Mouse (Mus musculus) liver, adult 2 months (tissue): Measurements from ENCODE around the gene Tfg. TPM values are rescaled to one million over a fixed set of nuclear protein-coding genes. Genes with fewer than 3 reads are reported as not detected.

ENCODE experiments used
- DNase-seq: peaks from one replicate; pipeline ENCODE4 v3.0.0-alpha.2; 2011; ENCODE audit warnings: low read depth, low spot score; ENCODE audit errors: extremely low read depth
- H3K27ac ChIP-seq: fragments of 200-500 bp; replicated peaks from 2 replicates; pipeline ENCODE4 v1.5.1; 2012; ENCODE audit warnings: low read depth, mild to moderate bottlenecking, control low read depth, inconsistent platforms, low read length; ENCODE audit not compliant: insufficient read depth
- H3K27me3 ChIP-seq: fragments of 200-500 bp; 2 replicates; pipeline ENCODE4 v1.6.1; 2012; ENCODE audit warnings: mild to moderate bottlenecking, moderate library complexity, low read length, inconsistent platforms; ENCODE audit not compliant: control insufficient read depth, insufficient read depth
- H3K36me3 ChIP-seq: fragments of 200-500 bp; 2 replicates; pipeline ENCODE4 v1.6.1; 2012; ENCODE audit warnings: low read length, inconsistent platforms; ENCODE audit not compliant: control insufficient read depth, insufficient read depth
- H3K4me1 ChIP-seq: fragments of 200-500 bp; 2 replicates; pipeline ENCODE4 v1.6.1; 2011; ENCODE audit warnings: low read length; ENCODE audit not compliant: control insufficient read depth, insufficient read depth
- H3K4me3 ChIP-seq: fragments of 200-500 bp; 2 replicates; pipeline ENCODE4 v1.5.1; 2011; ENCODE audit warnings: low read depth, mild to moderate bottlenecking, control low read depth, low read length, moderate library complexity; ENCODE audit not compliant: insufficient read depth
- H3K79me2 ChIP-seq: fragments of 200-500 bp; 2 replicates; pipeline ENCODE4 v1.6.1; 2012; ENCODE audit warnings: inconsistent platforms, mild to moderate bottlenecking, low read length, moderate library complexity; ENCODE audit not compliant: control insufficient read depth, insufficient read depth
- H3K9ac ChIP-seq: fragments of 200-500 bp; 2 replicates; pipeline ENCODE4 v1.6.1; 2012; ENCODE audit warnings: low read depth, mild to moderate bottlenecking, control low read depth, inconsistent platforms, low read length
- CTCF ChIP-seq: fragments of 200-500 bp; IDR thresholded peaks from 2 replicates; pipeline ENCODE4 v1.5.1; 2011; ENCODE audit warnings: low read depth, low read length, control low read depth
- POLR2A ChIP-seq: fragments of 200-500 bp; IDR thresholded peaks from 2 replicates; pipeline ENCODE4 v1.6.1; 2011; ENCODE audit warnings: low read length, control low read depth; ENCODE audit not compliant: insufficient read depth; ENCODE audit errors: extremely low read depth
- WGBS: fragments of 180-500 bp; shearing (Covaris S2); methylation state at CpG from one replicate; pipeline ENCODE4 v1.1.7; 2018; 5-methylcytosine and 5-hydroxymethylcytosine counted together
- polyA plus RNA-seq: library from polyadenylated mRNA; depleted of rRNA; stranded (reverse); fragments of >200 nt; gene quantifications from 2 replicates; pipeline ENCODE4 v1.2.3, GENCODE M21; 2012; rRNA removed
- total RNA-seq: library from RNA; depleted of rRNA; stranded (reverse); fragments of >200 nt; gene quantifications from 2 replicates; pipeline ENCODE4 v1.2.3, GENCODE M21; 2014; rRNA removed

Gene Tfg
- total and polyA plus RNA-seq, 2 experiments = 24.1 to 78.2 TPM

DNA sequence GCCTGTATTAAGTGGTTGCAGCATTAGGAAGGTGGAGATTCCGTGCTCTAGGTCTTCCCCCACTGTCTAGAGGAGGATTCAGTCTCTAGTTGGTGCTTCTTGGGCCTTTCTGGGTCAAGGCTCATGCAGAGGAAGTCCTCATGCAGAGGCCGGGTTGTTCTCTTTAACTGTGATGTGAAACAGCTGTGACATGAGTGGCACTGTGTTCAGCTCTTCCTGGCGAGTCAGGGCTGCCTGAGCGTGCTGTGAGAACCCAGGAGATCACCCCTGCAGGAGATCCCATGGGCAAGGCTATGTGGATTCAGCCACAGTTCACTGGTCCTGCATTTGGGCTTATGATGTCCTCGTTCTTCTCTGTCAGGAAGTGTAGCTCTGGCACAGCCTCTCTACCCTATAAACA lies 47.7 kb downstream of the Tfg start:
- H3K27me3 ChIP-seq = no peaks in the 10 kb centered on the region
- no peak for TF ChIP-seq POLR2A
- TF ChIP-seq CTCF = no peak
- no peaks in the 10 kb centered on the region for H3K4me1 ChIP-seq
- no peak for DNase-seq
- H3K4me3 ChIP-seq = no peak overlapping the region
- no peaks in the 10 kb centered on the region for H3K36me3 ChIP-seq
- no peaks in the 10 kb centered on the region for H3K79me2 ChIP-seq
- H3K27ac ChIP-seq = no peak overlapping the region
- H3K9ac ChIP-seq = no peak overlapping the region
- 79% methylated on average over 5 of the region's 5 CpGs for WGBS

GRCm38 (mm10) chr16:56658866-56659265 lies 58.4 kb downstream of the Tfg start:
- no peaks in the 10 kb centered on the region for H3K36me3 ChIP-seq
- H3K9ac ChIP-seq = no peak overlapping the region
- H3K4me1 ChIP-seq = no peaks in the 10 kb centered on the region
- no peak overlapping the region for H3K27ac ChIP-seq
- peak; percentile 27 for DNase-seq
- no peak overlapping the region for H3K4me3 ChIP-seq
- H3K27me3 ChIP-seq = no peaks in the 10 kb centered on the region
- no peaks in the 10 kb centered on the region for H3K79me2 ChIP-seq
- TF ChIP-seq CTCF (no peak), POLR2A (no peak)

DNA sequence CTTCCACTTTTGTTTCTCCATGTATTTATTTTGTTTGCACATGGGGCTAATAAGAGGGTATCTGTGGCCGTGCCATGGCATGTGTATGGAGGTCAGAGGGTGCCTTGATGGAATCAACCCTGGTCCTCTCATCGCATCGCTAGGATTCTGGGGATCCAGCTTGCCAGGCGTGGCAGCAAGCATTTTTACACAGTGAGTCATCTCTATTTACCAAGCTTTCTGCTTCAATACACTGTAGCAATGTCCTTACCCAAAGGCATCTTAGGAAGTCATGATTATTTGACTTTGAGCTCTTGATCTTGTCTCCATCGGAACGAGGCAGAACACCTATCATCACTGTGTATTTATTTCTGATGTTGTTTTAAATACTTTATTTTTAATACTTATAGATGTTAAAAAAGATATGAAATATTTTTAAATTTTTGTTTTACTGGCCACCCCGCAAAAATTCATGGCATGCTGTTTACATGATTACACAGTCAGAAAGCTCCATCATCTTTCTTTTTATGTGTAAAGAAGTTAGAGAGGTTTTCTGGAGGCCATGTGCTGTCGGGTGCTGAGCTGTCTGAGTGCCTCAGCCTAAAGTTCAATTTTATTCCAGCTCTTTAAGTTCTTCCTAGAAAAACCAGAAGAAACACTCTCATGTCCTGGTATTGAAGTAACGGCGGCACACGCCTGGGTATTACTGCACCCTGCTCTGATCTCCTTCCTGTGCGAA lies 61.9 kb downstream of the Tfg start:
- H3K4me1 ChIP-seq = no peaks in the 10 kb centered on the region
- H3K27ac ChIP-seq = no peak overlapping the region
- DNase-seq = no peak
- 87% methylated on average over 12 of the region's 12 CpGs for WGBS
- no peak for TF ChIP-seq CTCF
- no peak for TF ChIP-seq POLR2A
- H3K36me3 ChIP-seq = no peaks in the 10 kb centered on the region
- H3K9ac ChIP-seq = no peak overlapping the region
- no peaks in the 10 kb centered on the region for H3K79me2 ChIP-seq
- no peaks in the 10 kb centered on the region for H3K27me3 ChIP-seq
- no peak overlapping the region for H3K4me3 ChIP-seq

DNA sequence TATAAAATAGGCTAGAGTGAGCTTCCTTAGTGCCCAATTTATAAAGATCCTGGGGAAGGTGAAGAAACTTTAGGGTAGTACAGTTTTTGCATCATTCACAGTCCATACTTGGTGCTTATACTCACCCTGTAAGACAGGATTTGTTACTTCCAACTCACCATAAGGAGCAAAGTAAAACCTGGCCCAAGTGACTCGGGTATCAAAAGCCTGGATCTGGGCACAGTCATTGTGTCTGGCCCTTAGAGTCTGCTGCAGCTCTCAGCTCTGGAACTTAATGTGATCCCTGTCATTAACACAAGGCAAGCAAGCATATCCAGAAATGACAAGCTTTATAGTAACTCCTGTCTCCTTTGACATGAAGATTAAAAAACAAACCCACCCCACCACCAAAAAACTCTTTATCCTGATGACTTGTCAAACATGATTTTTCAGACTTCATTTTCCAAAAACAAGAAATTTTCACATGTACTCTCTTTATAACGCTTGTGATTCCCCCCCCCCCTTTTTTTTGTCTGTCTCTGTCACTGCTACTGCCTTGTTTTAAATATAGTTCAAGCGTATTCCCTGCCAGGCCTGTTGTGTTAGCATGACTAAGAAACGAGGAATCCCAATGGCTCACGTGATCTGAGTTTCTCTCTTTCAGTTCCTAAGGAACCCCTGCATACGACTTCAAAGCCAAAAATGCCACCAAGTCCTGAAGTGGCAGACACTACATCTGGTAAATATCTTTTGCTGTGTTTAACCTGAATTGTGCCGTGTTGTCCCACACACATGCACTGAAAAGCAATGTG lies 70.7 kb downstream of the Tfg start:
- H3K36me3 ChIP-seq = no peaks in the 10 kb centered on the region
- no peak overlapping the region for H3K9ac ChIP-seq
- H3K27me3 ChIP-seq = no peaks in the 10 kb centered on the region
- WGBS = 81% methylated on average over 7 of the region's 7 CpGs
- DNase-seq = no peak
- TF ChIP-seq POLR2A (no peak), CTCF (no peak)
- H3K4me3 ChIP-seq = no peak overlapping the region
- H3K79me2 ChIP-seq = no peaks in the 10 kb centered on the region
- H3K27ac ChIP-seq = no peak overlapping the region
- no peaks in the 10 kb centered on the region for H3K4me1 ChIP-seq

DNA sequence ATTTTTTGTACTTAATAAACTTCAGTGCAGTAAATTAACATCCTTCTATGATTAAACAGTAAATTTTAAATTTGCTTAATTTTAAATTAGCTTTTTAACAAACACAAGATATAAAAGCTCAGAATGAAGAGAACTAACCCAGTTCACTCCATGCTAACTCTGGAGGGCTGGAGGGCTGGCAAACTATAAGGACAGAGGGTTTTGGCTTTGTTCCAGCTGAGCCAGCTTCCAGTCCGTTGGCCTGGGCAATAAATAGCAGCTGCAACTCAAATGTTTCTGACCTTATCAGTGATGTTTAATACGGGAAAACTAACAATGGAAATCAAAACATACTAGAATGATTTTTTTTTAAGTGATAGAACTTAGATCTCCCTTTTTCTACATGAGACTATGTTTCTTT lies 72.0 kb downstream of the Tfg start:
- H3K4me1 ChIP-seq = no peaks in the 10 kb centered on the region
- H3K27me3 ChIP-seq = no peaks in the 10 kb centered on the region
- 39% methylated on average over 2 of the region's 2 CpGs for WGBS

More for the DNA sequence above, 72.0 kb downstream of the Tfg start:
- no peaks in the 10 kb centered on the region for H3K36me3 ChIP-seq
- H3K27ac ChIP-seq = no peak overlapping the region
- DNase-seq = no peak
- no peak for TF ChIP-seq CTCF
- TF ChIP-seq POLR2A = no peak
- no peaks in the 10 kb centered on the region for H3K79me2 ChIP-seq
- H3K9ac ChIP-seq = no peak overlapping the region
- no peak overlapping the region for H3K4me3 ChIP-seq

Other genes with a start within 250 kb of the Tfg start
- 2.0 and 2.1 TPM in 2 replicates for gene Abi3bp, start 239.6 kb downstream of the Tfg start, total RNA-seq
- 1.3 TPM in 2 replicates for gene Abi3bp, start 239.6 kb downstream of the Tfg start, polyA plus RNA-seq
- 0.74 TPM in 1 of 2 replicates, not detected in the other for gene Adgrg7, start 78.4 kb upstream of the Tfg start, total RNA-seq
- gene Adgrg7, start 78.4 kb upstream of the Tfg start, polyA plus RNA-seq = not detected in 2 replicates
- gene Tmem45a, start 168.7 kb upstream of the Tfg start, total RNA-seq = 0.28 and 0.67 TPM in 2 replicates
- gene Tmem45a, start 168.7 kb upstream of the Tfg start, polyA plus RNA-seq = 0.15 and 0.26 TPM in 2 replicates
- not detected in 2 replicates for gene Lnp1, start 210.6 kb upstream of the Tfg start, total RNA-seq
- gene Lnp1, start 210.6 kb upstream of the Tfg start, polyA plus RNA-seq = not detected in 2 replicates